Mouse (Mus musculus): ENCODE results near the gene Ppp1r16b. TPM values are rescaled to one million over a fixed set of nuclear protein-coding genes. Genes with fewer than 3 reads are reported as not detected.
A peak's percentile ranks its signal among the peaks of the same experiment; 100 is the strongest.

The Ppp1r16b gene
- polyA plus RNA-seq, 1 experiment from 2014 or later, result 0.06 TPM

DNA sequence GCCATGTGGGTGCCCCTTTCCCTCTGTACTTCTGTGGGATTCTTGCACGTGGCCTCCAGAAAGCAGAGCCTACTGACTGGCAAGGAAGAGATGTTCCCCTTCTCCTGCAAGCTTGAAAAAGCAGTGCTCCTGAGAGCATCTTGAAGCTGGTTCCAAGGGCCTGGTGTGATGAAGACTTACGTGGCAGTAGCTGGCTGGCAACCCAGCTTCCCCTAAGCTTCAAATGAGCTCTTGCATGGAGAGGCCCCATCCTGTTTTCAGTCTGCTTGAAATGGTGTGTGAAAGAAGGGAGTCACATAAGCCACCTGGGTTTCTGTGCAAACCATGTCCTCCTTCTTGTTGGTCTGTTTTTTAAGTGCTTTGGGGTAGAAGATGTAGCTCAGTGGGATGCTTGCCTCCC, 22.6 kb upstream of the Ppp1r16b start:
- DNase-seq (ENCODE audit: low read depth, low spot score), result no peak
- POLR2A ChIA-PET, result no interaction called here
- H3K27me3 ChIP-seq, result no peaks in the 10 kb centered on the region
- CTCF ChIA-PET, result interaction anchor here (0.7 to 2.1 kb wide), 5 partner anchors 10 to 109 kb away, joined by 3 to 12 read pairs (median 4); no protein-coding TSS in a partner anchor
- no peak for TF ChIP-seq CTCF (IDR thresholded peaks at IDR 0.05)
- in situ Hi-C loops (cut with MboI; ENCODE audit: low pct_unique_long_range_greater_than_20kb), result loop anchor here (25.0 kb wide), 1 partner anchor 255 kb away; the partner anchor contains the start of gene Snhg11
- no peak for ATAC-seq

DNA sequence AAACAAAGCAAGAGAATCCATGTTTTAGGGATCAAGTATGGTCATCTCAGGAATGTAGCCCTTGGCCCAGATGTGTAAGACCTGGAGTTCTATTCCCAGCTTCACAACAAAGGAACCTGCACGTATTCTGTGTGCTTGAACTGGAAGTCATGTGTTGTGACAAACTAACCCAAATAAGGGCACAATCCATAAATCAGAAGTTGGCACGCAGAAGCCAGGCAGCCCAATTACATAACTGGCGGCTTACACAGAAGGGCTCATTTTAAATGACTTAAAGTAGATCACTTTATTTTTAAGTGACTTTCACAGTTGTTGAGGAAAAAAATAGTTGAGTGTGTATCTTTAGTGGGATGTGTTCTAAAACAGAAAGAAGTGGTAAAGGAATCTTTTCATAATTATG, 21.4 kb upstream of the Ppp1r16b start:
- no peak for TF ChIP-seq CTCF (IDR thresholded peaks at IDR 0.05)
- ATAC-seq (no peak), DNase-seq (ENCODE audit: low read depth, low spot score) (no peak)
- POLR2A ChIA-PET, result no interaction called here
- CTCF ChIA-PET, result no interaction called here
- in situ Hi-C loops (cut with MboI; ENCODE audit: low pct_unique_long_range_greater_than_20kb), result loop anchor here (25.0 kb wide), 1 partner anchor 256 kb away; the partner anchor contains the start of gene Snhg11
- H3K27me3 ChIP-seq, result no peaks in the 10 kb centered on the region

DNA sequence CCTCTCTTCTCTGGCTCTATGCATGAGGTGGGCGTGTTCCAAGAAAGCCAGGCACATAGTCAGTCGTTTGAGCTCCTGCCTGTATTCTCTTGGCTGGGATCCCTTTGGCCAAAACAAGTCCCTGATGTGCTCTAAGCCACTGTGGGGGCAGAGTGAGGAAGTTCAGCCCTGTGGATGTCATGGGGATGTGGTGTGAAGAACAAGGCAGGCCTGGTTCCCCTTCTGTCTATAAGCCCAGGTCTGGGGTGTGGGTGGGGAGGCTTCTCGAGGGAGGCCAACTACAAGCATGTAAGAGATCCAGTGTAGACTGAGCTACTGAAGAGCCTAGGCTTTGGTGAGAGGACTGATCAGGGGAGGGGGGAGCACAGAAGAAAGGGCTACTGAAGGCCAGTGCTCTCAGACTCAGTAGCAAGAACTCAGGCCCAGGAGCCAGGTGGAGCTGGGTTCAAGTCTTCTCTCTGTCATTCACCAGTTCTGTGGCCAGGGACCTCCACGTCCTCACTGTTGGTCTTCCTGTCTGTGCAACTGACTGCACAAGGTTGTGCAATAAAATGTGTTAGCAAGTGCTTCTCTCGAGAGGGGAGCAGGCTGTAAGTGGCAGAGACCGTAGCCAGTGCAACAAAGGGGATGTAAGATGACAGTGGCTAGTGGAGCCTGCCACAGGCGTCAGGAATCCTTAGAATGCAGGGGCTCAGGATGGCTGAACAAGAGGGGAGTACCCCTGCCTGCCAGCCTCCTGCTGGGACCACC, 13.9 kb upstream of the Ppp1r16b start:
- no peak for TF ChIP-seq CTCF (IDR thresholded peaks at IDR 0.05)
- H3K27me3 ChIP-seq, result peaks cover 11% of the 10 kb centered on the region
- ATAC-seq (no peak), DNase-seq (ENCODE audit: low read depth, low spot score) (no peak)
- POLR2A ChIA-PET, result no interaction called here
- in situ Hi-C loops (cut with MboI; ENCODE audit: low pct_unique_long_range_greater_than_20kb), result loop anchor here (5.0 kb wide), 1 partner anchor 104 kb away; no protein-coding TSS in a partner anchor
- CTCF ChIA-PET, result no interaction called here

DNA sequence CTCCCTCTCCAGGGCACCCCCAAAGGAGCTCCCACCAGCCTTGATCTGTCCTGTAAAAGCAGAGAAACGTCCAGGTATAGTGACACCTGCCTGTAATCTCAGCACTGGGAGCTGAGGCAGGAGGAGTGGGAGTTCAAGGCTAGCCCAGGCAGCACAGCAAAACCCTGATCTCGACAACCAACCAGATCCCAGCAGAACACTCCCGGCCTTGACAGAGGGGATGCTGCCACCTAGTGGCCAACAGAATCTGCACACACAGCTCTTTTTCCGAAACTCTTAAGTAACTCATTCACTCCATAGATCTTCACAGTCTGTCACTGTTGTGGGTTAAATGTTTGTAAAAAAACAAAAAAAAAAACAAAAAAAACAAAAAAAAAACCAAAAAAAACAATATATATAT, 12.2 kb upstream of the Ppp1r16b start:
- peaks cover 14% of the 10 kb centered on the region for H3K27me3 ChIP-seq
- ChIA-PET POLR2A (no interaction called here), CTCF (interaction anchor here (1.0 to 1.7 kb wide), 9 partner anchors 12 to 106 kb away, joined by 3 to 7 read pairs (median 4); no protein-coding TSS in a partner anchor)
- in situ Hi-C loops (cut with MboI; ENCODE audit: low pct_unique_long_range_greater_than_20kb), result loop anchor here (5.0 kb wide), 1 partner anchor 106 kb away; no protein-coding TSS in a partner anchor
- ATAC-seq, result no peak
- no peak for DNase-seq (ENCODE audit: low read depth, low spot score)
- peak; percentile 82 for TF ChIP-seq CTCF (IDR thresholded peaks at IDR 0.05)

DNA sequence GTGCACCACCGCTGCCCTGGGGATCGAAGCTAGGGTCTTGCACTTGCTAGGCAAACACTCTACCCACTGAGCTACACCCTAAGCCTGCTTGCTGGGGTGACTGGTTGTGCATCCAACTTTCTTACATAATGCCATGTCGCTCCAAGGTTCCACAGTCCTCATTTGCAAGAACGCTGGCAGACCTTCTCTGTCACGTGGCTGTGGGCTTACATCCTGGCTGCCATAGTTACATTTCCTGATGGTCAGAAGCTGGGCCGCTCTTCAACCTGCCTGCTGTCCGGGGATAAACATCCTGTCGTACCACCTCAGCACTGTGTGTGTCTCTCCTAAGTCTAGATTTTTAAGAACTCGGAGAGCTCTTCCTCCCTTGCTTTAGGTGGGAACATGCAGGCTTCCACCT, 10.5 kb upstream of the Ppp1r16b start:
- H3K27me3 ChIP-seq, result peaks cover 14% of the 10 kb centered on the region
- POLR2A ChIA-PET, result no interaction called here
- TF ChIP-seq CTCF (IDR thresholded peaks at IDR 0.05), result no peak
- DNase-seq (ENCODE audit: low read depth, low spot score), result no peak
- in situ Hi-C loops (cut with MboI; ENCODE audit: low pct_unique_long_range_greater_than_20kb), result loop anchor here (5.0 kb wide), 1 partner anchor 107 kb away; no protein-coding TSS in a partner anchor
- CTCF ChIA-PET, result interaction anchor here (1.1 to 1.2 kb wide), 3 partner anchors 19 to 108 kb away, joined by 3 read pairs; no protein-coding TSS in a partner anchor
- ATAC-seq, result no peak

DNA sequence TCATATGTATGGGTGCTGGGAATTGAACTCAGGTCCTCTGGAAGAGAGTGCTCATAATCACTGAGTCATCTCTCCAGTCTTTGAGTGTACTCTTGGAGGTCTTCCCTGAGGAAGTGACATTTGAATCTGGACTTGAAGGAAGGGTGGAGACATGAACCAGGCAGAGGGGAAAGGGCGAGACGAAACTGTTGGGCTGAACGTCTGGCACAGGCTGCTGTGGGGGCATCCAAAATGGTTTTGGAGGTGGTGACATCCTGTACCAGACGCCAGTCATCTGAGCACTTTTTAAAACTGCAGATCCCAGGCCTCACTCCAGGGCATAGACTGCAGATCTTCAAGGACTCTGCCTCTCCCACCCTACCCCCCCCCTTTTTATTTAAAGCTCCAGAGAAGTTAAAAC, 9.4 kb upstream of the Ppp1r16b start:
- in situ Hi-C loops (cut with MboI; ENCODE audit: low pct_unique_long_range_greater_than_20kb), result no loop called here
- CTCF ChIA-PET, result interaction anchor here (1.1 kb wide), 1 partner anchor 20 kb away, joined by 3 read pairs; no protein-coding TSS in a partner anchor
- DNase-seq (ENCODE audit: low read depth, low spot score) (no peak), ATAC-seq (no peak)
- peaks cover 14% of the 10 kb centered on the region for H3K27me3 ChIP-seq
- TF ChIP-seq CTCF (IDR thresholded peaks at IDR 0.05), result no peak
- POLR2A ChIA-PET, result no interaction called here

DNA sequence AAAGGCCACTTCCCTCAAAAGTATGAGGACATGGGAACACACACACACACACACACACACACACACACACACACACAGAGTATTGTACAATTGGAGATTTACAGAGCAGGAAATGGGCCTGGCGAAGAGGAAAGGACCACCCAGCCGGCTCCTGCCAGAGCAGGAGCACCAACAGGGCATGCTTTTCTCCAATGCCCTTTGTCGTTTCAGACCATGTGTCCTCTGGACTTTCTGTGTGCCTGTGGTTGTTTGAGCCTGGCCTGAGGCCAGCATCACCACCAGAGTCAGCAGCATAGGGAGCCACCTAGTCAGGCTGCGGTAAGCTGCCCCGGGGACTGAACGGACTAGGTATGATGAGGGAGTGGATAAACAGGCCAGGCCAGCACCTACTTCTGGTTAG, 6.4 kb upstream of the Ppp1r16b start:
- ATAC-seq, result no peak
- in situ Hi-C loops (cut with MboI; ENCODE audit: low pct_unique_long_range_greater_than_20kb), result no loop called here

DNA sequence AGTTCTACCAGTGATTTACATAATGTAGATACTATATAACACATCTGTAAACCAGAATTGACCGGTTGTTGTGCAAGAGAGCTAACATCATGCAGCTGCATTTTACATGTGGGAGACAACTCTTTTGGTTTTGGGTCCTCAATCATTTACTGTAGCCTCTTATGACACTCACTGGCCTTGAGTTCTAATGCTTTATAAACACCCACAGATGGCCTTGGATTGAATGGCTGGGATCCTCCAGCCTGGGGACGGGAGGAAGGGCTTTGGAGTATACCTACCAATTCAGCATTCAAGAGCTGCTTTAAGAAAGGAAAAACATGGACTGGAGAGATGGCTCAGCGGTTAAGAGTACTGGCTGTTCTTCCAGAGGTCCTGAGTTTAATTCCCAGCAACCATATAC, 5.9 kb upstream of the Ppp1r16b start:
- TF ChIP-seq CTCF (IDR thresholded peaks at IDR 0.05), result no peak

More for the DNA sequence above, 6.4 kb upstream of the Ppp1r16b start:
- TF ChIP-seq CTCF (IDR thresholded peaks at IDR 0.05), result no peak
- ChIA-PET CTCF (no interaction called here), POLR2A (no interaction called here)
- no peak for DNase-seq (ENCODE audit: low read depth, low spot score)
- peaks cover 14% of the 10 kb centered on the region for H3K27me3 ChIP-seq

DNA sequence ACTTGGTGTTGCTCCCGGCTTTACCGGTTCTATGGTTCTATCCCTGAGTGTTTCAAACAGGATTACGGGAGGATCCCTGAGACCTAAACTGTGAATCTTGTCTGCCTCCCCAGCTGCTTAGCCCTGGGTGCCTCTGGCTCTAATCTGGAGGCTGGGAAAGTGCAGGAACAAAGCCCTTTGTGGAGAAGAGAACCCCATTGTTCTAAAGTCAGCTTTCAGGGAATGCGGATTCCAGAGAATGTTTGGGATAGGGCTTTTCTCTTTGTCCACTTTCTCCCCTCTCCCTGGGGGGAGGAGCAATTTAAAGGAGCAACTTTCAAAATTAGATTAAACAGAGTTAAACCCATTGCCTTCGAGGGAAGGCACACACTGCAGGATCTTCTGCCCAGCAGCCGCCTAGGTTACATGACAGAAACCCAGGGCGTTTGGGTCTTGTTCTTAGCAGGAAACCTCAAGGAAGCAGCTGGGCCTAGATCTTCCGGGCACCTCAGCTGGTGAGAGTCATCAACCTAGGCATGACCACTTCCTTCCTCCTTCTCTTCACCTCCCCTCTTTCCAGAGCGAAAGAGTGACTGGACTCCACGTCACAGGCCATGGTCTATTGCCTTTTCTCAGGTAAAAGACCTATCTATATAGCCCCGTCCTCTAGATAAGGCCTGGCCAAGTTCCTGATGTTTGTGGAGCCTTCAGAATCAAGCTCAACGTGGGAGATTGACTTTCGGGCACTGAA, 1.0 kb downstream of the Ppp1r16b start:
- ATAC-seq, result no peak
- no peak for TF ChIP-seq CTCF (IDR thresholded peaks at IDR 0.05)
- CTCF ChIA-PET, result no interaction called here
- DNase-seq (ENCODE audit: low read depth, low spot score), result no peak
- POLR2A ChIA-PET, result no interaction called here
- in situ Hi-C loops (cut with MboI; ENCODE audit: low pct_unique_long_range_greater_than_20kb), result no loop called here
- peaks cover 42% of the 10 kb centered on the region for H3K27me3 ChIP-seq

More for the DNA sequence above, 5.9 kb upstream of the Ppp1r16b start:
- ChIA-PET POLR2A (no interaction called here), CTCF (no interaction called here)
- DNase-seq (ENCODE audit: low read depth, low spot score) (no peak), ATAC-seq (no peak)
- in situ Hi-C loops (cut with MboI; ENCODE audit: low pct_unique_long_range_greater_than_20kb), result no loop called here
- peaks cover 9% of the 10 kb centered on the region for H3K27me3 ChIP-seq

DNA sequence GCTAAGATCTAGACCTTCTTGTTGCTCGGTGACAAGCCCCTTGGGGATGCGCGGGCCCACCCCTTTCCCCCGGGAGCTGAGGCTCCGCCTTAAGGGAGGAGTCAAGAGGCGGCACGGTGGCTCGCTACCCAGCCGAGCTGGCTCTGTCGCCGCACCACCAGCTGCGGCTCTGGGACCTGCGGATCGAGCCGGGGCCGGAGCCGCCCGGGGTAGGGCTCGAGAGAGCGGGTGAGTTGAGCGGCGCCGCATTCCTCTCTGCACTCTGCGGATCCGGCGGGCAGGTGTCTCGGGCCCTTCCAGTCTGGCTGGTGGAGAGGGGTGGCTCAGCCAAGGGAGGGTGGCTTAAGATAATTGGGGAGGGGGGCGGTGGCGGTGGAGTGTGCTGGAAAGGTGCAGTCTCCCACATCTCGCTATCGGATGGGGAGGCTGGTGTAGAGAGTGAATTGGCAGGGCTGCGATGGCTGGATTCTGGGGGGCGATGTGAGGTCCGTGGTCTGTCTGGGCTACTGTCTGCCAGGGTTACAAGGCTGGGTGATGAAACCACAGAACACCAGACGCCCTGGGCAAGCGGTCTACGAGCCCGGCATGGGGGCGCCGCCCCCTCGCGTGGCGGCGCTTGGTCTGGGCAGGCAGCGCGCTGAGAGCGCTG, 1.9 kb downstream of the Ppp1r16b start:
- in situ Hi-C loops (cut with MboI; ENCODE audit: low pct_unique_long_range_greater_than_20kb), result no loop called here
- TF ChIP-seq CTCF (IDR thresholded peaks at IDR 0.05), result no peak
- POLR2A ChIA-PET, result no interaction called here
- H3K27me3 ChIP-seq, result peaks cover 42% of the 10 kb centered on the region
- DNase-seq (ENCODE audit: low read depth, low spot score) (no peak), ATAC-seq (no peak)
- CTCF ChIA-PET, result no interaction called here
